Mouse (Mus musculus) forebrain, embryonic 10.5 days (tissue): ENCODE measurements at regions not wholly inside any gene's neighbourhood (a gene's known extent, or its start where the extent isn't known, plus 50 kb on each side); places are given as distances from the start of the nearest gene placed in this dataset.
"Not testable (repeated sequence)": the region's sequence is repeated elsewhere in the genome, so short reads cannot be mapped to it uniquely, and the experiment has no call there.

ENCODE experiments used
- DNase-seq: peaks from one replicate; pipeline ENCODE4 v3.0.0-alpha.2; 2017; ENCODE audit warnings: low spot score; ENCODE audit errors: extremely low spot score
- H3K27ac ChIP-seq: fragments of 300-500 bp; sonication (generic); 2 replicates; pipeline ENCODE4 v1.5.1; 2016; ENCODE audit warnings: mild to moderate bottlenecking
- H3K27me3 ChIP-seq: fragments of 300-500 bp; sonication (generic); 2 replicates; pipeline ENCODE4 v1.6.1; 2016; ENCODE audit warnings: mild to moderate bottlenecking; ENCODE audit not compliant: poor library complexity, severe bottlenecking
- H3K36me3 ChIP-seq: fragments of 300-500 bp; sonication (generic); replicated peaks from 2 replicates; pipeline ENCODE4 v1.6.1; 2016; ENCODE audit warnings: mild to moderate bottlenecking, moderate library complexity
- H3K4me1 ChIP-seq: fragments of 300-500 bp; sonication (generic); 2 replicates; pipeline ENCODE4 v1.6.1; 2016
- H3K4me3 ChIP-seq: fragments of 300-500 bp; sonication (generic); 2 replicates; pipeline ENCODE4 v1.5.1; 2016; ENCODE audit warnings: mild to moderate bottlenecking, moderate library complexity
- H3K9me3 ChIP-seq: fragments of 300-500 bp; sonication (generic); 2 replicates; pipeline ENCODE4 v1.6.1; 2016; ENCODE audit warnings: mild to moderate bottlenecking, moderate library complexity
- WGBS: fragments of 180-500 bp; shearing (Covaris S2); methylation state at CpG from one replicate; pipeline ENCODE4 v1.1.7; 2016; 5-methylcytosine and 5-hydroxymethylcytosine counted together

- not testable (repeated sequence) for H3K9me3 ChIP-seq, H3K36me3 ChIP-seq, H3K4me3 ChIP-seq, DNase-seq, H3K27me3 ChIP-seq, H3K27ac ChIP-seq, H3K4me1 ChIP-seq
- WGBS = no CpG with 5 or more reads among the region's 3 CpGs
These were observed 715.0 kb upstream of the Olfr1507 start for GRCm38 (mm10) chr14:53210554-53210953.

GRCm38 (mm10) chr14:53209258-53209657 is 713.7 kb upstream of the Olfr1507 start:
- H3K4me1 ChIP-seq, H3K27me3 ChIP-seq, H3K36me3 ChIP-seq, H3K4me3 ChIP-seq, DNase-seq, H3K9me3 ChIP-seq, H3K27ac ChIP-seq: not testable (repeated sequence)

- WGBS = no CpG with 5 or more reads among the region's 3 CpGs
These were observed 695.4 kb upstream of the Olfr1507 start for GRCm38 (mm10) chr14:53190931-53191330.

GRCm38 (mm10) chr14:53174099-53174498 is 678.5 kb upstream of the Olfr1507 start:
- not testable (repeated sequence) for H3K9me3 ChIP-seq, H3K27me3 ChIP-seq, H3K4me1 ChIP-seq, H3K27ac ChIP-seq, H3K36me3 ChIP-seq, DNase-seq, H3K4me3 ChIP-seq

More at GRCm38 (mm10) chr14:53190931-53191330, 695.4 kb upstream of the Olfr1507 start:
- DNase-seq, H3K4me1 ChIP-seq, H3K4me3 ChIP-seq, H3K9me3 ChIP-seq, H3K36me3 ChIP-seq, H3K27me3 ChIP-seq, H3K27ac ChIP-seq: not testable (repeated sequence)

GRCm38 (mm10) chr14:53166327-53166726 is 670.8 kb upstream of the Olfr1507 start:
- H3K27ac ChIP-seq, H3K4me1 ChIP-seq, H3K27me3 ChIP-seq, H3K36me3 ChIP-seq, DNase-seq, H3K4me3 ChIP-seq, H3K9me3 ChIP-seq: not testable (repeated sequence)
- no CpG with 5 or more reads among the region's 2 CpGs for WGBS

GRCm38 (mm10) chr14:53159012-53159411 is 663.5 kb upstream of the Olfr1507 start:
- not testable (repeated sequence) for H3K27ac ChIP-seq, H3K9me3 ChIP-seq, H3K4me1 ChIP-seq, H3K4me3 ChIP-seq, H3K36me3 ChIP-seq, DNase-seq, H3K27me3 ChIP-seq
- WGBS = no CpG with 5 or more reads among the region's 2 CpGs

GRCm38 (mm10) chr14:53134783-53135182 is 639.2 kb upstream of the Olfr1507 start:
- not testable (repeated sequence) for DNase-seq

GRCm38 (mm10) chr14:53132390-53132789 is 636.8 kb upstream of the Olfr1507 start:
- H3K27me3 ChIP-seq, H3K4me3 ChIP-seq, H3K36me3 ChIP-seq, H3K27ac ChIP-seq, H3K9me3 ChIP-seq, H3K4me1 ChIP-seq: not testable (repeated sequence)
- 31% methylated on average over 6 of the region's 6 CpGs for WGBS
- peak; percentile 31 for DNase-seq

More at GRCm38 (mm10) chr14:53134783-53135182, 639.2 kb upstream of the Olfr1507 start:
- not testable (repeated sequence) for H3K27me3 ChIP-seq, H3K27ac ChIP-seq, H3K4me1 ChIP-seq, H3K36me3 ChIP-seq, H3K9me3 ChIP-seq, H3K4me3 ChIP-seq

- H3K27me3 ChIP-seq, H3K36me3 ChIP-seq, H3K4me1 ChIP-seq, DNase-seq, H3K27ac ChIP-seq, H3K4me3 ChIP-seq, H3K9me3 ChIP-seq: not testable (repeated sequence)
- WGBS = 13% methylated on average over 2 of the region's 3 CpGs
These were observed 626.2 kb upstream of the Olfr1507 start for GRCm38 (mm10) chr14:53121704-53122103.

GRCm38 (mm10) chr14:53109732-53110131 is 614.2 kb upstream of the Olfr1507 start:
- H3K4me3 ChIP-seq, H3K27me3 ChIP-seq, H3K36me3 ChIP-seq, H3K9me3 ChIP-seq, H3K4me1 ChIP-seq, DNase-seq, H3K27ac ChIP-seq: not testable (repeated sequence)
- 91% methylated on average over 3 of the region's 3 CpGs for WGBS

- WGBS = 35% methylated on average over 5 of the region's 5 CpGs
- H3K4me1 ChIP-seq, DNase-seq, H3K4me3 ChIP-seq, H3K36me3 ChIP-seq, H3K27ac ChIP-seq, H3K27me3 ChIP-seq, H3K9me3 ChIP-seq: not testable (repeated sequence)
These were observed 605.8 kb upstream of the Olfr1507 start for GRCm38 (mm10) chr14:53101362-53101761.

- H3K27ac ChIP-seq, DNase-seq, H3K4me1 ChIP-seq, H3K4me3 ChIP-seq, H3K36me3 ChIP-seq, H3K27me3 ChIP-seq, H3K9me3 ChIP-seq: not testable (repeated sequence)
These were observed 595.4 kb upstream of the Olfr1507 start for GRCm38 (mm10) chr14:53090921-53091320.

- not testable (repeated sequence) for H3K36me3 ChIP-seq, H3K4me3 ChIP-seq, H3K4me1 ChIP-seq, H3K27ac ChIP-seq, H3K9me3 ChIP-seq, DNase-seq, H3K27me3 ChIP-seq
- 80% methylated on average over 4 of the region's 4 CpGs for WGBS
These were observed 586.3 kb upstream of the Olfr1507 start for GRCm38 (mm10) chr14:53081853-53082252.

GRCm38 (mm10) chr14:53081024-53081711 is 585.6 kb upstream of the Olfr1507 start:
- H3K27ac ChIP-seq, H3K4me1 ChIP-seq, H3K27me3 ChIP-seq, H3K4me3 ChIP-seq, H3K36me3 ChIP-seq, DNase-seq, H3K9me3 ChIP-seq: not testable (repeated sequence)
- no CpG with 5 or more reads among the region's 2 CpGs for WGBS
